Mouse (Mus musculus) lung, postnatal 25 days (tissue): ENCODE measurements around the gene Pnrc1.
"Not testable (repeated sequence)": the region's sequence is repeated elsewhere in the genome, so short reads cannot be mapped to it uniquely, and the experiment has no call there.

ENCODE experiments used
- DNase-seq: peaks from one replicate; pipeline ENCODE4 v3.0.0; 2022; ENCODE audit warnings: low spot score

Pnrc1 gene

GRCm38 (mm10) chr4:33290002-33290401, at the start of gene Pnrc1:
Pnrc1 (minus strand) TSS chr4:33290163.
- DNase-seq = peak; percentile 81

GRCm38 (mm10) chr4:33337999-33338398, 48.0 kb upstream of the Pnrc1 start:
- no peak for DNase-seq

- no peak for DNase-seq
Measured at GRCm38 (mm10) chr4:33332956-33333455, 43.0 kb upstream of the Pnrc1 start.

- no peak for DNase-seq
Measured at GRCm38 (mm10) chr4:33331147-33331546, 41.2 kb upstream of the Pnrc1 start.

DNA sequence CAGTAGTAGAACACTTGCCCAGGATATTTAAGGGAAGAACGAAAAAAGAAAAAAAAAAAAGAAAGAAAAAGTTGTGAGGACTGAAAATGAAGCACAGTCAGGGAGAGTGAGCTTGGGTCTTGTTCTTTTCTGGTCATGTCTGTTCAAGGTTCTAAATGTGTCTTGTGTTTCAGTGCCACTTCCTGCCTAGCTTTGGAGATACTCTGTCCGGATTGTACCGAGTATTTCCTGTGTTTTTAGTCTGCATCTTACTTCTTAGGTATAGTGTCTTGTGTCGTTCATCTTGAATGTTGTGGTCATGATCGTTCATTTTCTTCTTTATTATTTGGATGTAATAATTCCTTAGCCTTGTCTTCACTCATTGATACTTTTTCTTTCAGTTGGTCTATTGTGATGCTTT, 25.9 kb upstream of the Pnrc1 start:
- peak; percentile 10 for DNase-seq

DNA sequence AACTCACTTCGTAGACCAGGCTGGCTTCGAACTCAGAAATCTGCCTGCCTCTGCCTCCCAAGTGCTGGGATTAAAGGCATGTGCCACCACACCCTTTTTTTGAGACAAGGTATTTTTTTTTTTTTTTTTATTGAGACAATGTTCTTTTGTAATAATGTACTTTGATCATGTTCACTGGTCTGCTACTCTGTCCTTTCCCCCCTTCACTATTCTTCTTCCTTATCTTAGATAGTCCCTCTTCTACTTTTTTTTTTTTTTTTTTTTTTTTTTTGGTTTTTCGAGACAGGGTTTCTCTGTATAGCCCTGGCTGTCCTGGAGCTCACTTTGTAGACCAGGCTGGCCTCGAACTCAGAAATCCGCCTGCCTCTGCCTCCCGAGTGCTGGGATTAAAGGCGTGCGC, 24.2 kb upstream of the Pnrc1 start:
- not testable (repeated sequence) for DNase-seq

DNA sequence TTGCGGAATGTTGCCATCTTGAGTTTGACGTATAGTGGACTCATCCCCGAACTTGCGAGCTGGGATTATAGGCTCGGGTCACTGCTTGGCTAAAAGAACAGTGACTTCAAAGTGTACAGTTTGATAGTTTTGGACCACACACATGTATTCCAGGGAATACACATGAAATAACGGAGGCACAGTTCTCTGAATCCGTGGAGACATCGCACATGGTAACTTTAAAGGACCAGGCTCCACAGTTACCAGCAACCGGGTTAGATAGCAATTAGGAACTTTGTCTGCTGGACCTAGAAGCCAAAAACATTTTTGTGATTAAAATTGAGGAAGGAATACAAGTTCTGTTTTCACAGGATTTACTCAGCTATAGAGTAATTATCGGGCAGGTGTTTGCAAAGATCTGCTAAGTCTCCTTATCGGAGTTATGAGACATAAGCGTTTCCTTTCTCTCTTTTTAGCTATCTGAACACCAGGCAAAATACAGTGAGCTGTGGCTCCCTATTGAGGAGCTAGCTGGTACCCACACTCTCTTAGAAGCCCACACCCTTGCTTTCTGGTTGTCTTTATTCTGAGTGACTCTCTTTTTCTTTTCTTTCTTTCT, 21.0 kb upstream of the Pnrc1 start:
- no peak for DNase-seq

GRCm38 (mm10) chr4:33309764-33310757, 20.1 kb upstream of the Pnrc1 start, which contains the start of gene Rngtt:
Rngtt (plus strand) TSS chr4:33310311.
- DNase-seq = peak; percentile 97

GRCm38 (mm10) chr4:33307146-33307545, 17.2 kb upstream of the Pnrc1 start:
- no peak for DNase-seq

DNA sequence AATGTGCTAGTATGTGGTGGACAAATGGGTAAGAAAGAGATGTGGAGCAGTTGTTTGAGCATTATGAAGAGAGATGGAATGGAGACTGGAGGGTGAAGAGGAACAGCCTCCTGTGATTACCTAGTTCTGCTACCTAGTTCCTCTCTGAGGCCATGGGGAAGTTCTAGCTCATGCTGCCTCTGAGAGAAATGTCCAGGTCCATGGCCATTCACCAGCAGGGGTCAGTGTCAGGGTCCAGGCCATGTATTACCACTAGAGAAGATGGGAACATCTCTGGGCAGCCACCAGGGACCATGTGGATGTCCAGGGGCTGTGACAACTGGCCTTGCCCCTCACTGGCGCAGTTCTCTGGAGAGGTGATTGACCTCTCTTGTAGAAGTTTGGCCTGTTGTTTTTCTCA, 13.1 kb upstream of the Pnrc1 start:
- DNase-seq = no peak

DNA sequence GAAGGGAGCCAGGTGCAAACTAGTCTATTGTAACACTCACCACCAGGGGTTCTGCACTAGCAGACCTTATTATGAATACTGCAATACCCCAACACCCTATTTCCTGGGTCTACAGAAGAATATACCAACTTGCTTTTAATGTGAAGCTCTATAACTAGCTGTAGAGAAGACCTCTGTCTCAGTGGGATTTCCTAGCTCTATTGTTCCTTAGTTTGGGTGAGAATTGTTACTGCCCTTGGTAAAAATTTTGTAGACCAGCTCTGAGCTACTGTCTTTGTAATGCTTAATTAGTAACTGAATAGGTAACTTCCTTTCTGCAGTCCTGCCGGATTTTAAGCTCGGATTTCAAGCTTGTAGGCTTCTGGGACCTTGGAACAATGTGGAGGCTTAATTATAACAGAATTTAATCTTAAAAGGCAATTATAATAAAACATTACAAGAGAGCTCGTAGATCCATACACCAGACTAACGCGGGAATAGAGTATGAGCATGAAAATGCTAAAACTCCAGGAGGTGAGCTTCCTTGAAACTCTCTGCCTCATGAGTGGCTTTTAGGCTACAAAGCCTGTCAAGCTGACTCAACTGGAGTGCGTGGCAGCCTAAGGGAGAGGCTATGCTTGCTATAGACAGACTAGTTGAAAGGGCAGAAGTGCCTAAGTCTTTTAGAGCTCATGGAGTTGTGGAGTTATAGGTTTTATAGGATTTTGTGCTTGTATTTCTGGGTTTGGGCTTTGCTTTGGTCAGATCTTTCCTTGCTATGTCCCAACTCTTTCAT, 11.1 kb upstream of the Pnrc1 start:
- not testable (repeated sequence) for DNase-seq

- DNase-seq = peak; percentile 70
Measured at GRCm38 (mm10) chr4:33292409-33293370, 2.7 kb upstream of the Pnrc1 start.

GRCm38 (mm10) chr4:33290878-33291277, 915 bp upstream of the Pnrc1 start:
- no peak for DNase-seq

DNA sequence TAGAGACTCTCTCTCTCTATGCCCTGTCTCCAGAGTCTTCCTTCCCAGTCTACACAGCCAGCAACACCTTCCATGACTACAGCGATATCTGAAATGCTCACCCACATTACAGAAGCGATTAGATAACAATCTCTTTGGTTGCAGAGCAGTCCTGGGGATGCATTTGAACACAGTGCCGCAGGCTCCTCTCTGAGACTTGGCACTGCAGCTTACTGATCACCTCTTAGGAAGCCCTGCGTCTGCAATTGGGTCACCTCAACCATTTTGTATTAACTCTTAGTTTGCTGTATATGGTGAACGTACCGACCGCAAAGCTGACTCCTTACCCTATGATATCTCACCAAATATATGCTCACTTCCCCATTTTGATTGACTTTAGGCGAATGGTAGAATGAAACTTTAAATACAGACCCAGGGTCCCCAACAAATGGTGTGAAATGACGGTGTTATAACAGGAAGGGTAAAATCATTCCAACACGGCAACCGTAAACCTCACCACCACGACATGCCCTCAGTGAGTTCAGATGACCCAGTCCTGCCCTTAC, 785 bp downstream of the Pnrc1 start:
- DNase-seq = no peak

DNA sequence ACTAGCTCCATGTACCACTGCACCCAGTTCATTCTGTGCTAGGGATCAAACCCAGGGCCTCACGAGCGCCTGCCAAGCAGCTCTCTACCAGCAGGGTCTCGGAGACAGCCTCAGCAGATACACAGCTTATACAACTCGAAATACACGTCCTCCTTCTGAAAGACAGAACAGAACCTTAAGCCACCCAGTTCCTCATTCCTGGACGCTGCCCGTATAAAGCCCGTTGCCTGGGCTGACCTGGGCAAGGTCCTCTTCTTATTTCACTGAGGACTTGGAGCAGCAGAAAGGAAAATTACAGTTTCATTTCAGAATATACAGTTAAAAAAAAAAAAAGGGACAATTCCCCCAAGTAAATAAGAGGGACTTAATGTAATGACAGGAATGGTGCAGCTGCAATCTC, 4.5 kb downstream of the Pnrc1 start:
- no peak for DNase-seq

- DNase-seq = no peak
Measured at GRCm38 (mm10) chr4:33284083-33284880, 5.7 kb downstream of the Pnrc1 start.

- no peak for DNase-seq
Measured at GRCm38 (mm10) chr4:33281891-33282685, 7.9 kb downstream of the Pnrc1 start.

DNA sequence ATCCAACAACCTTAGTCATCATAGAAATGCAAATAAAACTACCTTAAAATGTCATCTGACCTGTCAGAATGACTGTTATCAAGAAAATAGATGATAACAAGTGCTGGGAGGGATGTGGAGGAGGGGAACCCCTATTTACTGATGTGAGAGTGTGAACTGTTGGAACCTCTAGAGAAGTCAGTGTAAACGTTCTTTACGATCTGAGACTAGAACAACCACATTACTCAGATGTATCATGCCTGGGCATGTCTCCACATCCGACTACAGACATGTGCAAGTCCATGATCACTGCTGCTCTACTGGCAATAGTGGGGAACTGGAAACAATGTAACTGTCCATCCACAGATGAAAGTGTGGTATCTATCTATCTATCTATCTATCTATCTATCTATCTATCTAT, 16.5 kb downstream of the Pnrc1 start:
- no peak for DNase-seq
